Mouse (Mus musculus): ENCODE data around the gene Cnnm1.
"Not testable (repeated sequence)": the region's sequence is repeated elsewhere in the genome, so short reads cannot be mapped to it uniquely, and the experiment has no call there.

DNA sequence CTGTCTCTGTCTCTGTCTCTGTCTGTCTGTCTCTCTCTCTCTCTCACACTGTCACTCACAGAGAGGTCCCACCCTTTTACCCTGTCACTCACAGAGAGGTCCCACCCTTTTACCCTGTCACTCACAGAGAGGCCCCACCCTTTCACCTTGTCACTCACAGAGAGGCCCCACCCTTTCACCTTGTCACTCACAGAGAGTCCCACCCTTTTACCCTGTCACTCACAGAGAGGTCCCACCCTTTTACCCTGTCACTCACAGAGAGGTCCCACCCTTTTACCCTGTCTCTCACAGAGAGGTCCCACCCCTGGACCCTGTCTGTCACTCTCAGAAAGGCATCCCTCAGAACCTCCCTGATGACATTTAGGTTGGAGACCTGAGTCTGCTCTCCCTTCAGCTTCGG is 53.1 kb downstream of the Cnnm1 start:
- TF ChIP-seq ZNF384 (IDR thresholded peaks at IDR 0.05; ENCODE audit: low read depth, low read length); HCFC1 (IDR thresholded peaks at IDR 0.05; ENCODE audit: borderline replicate concordance, insufficient read depth, low read length); ZC3H11A (IDR thresholded peaks at IDR 0.05; ENCODE audit: borderline replicate concordance, low read depth, low read length): not testable (repeated sequence)

Data from ES-E14 (cell line).